ENCODE assay signal across 8 mouse cellular contexts in the genomic region with DNA sequence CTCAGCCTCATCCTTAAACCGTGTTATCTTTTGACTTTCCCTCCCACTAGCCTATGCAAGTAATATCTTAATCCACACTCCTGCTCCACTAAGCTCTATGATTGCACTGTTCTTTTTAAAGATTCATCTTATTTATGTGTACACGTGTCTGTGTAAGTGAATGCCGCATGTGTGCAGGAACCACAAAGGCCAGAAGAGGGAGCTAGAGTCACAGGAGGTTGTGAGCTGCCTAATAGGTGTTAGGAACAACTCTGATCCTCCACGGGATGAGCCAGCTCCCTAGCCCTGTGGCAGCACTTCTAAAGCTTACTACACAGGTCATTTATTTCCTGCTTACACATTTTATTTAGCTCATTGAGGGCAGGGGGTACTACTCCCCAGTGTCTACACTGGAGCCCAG. TPM values are rescaled to one million over a fixed set of nuclear protein-coding genes. Genes with fewer than 3 reads are reported as not detected.
DNase-seq lines count a peak whose midpoint lies in the region; ATAC-seq lines count a peak whose summit lies in the region.

No protein-coding gene starts in this region.

- no peak overlapping the region for H3K27ac ChIP-seq in hindbrain, embryonic 14.5 days
- no peak overlapping the region for H3K27ac ChIP-seq in hindbrain, embryonic 13.5 days
- H3K27ac ChIP-seq in liver, embryonic 12.5 days, result no peak overlapping the region

- peak; percentile 53 for DNase-seq in hindbrain, embryonic 14.5 days (ENCODE audit: low spot score)
- peak; percentile 85 for DNase-seq in ES-CJ7 (ENCODE audit: low read depth, low spot score)
- DNase-seq in c-Kit-negative CD71-positive TER-119-positive erythroid progenitor cells, embryonic 14.5 days (ENCODE audit: low read depth, low spot score), result peak; percentile 73
- peak; percentile 57 to 74 for DNase-seq in heart, postnatal 14 days
- DNase-seq in skeletal muscle tissue, adult 2 months (ENCODE audit: low read depth, low spot score), result peak; percentile 35
- DNase-seq in cerebellum, adult 11-12 months, result no peak

- no peaks in the 10 kb centered on the region for H3K4me1 ChIP-seq in hindbrain, embryonic 14.5 days (replicated peaks; ENCODE audit: control insufficient read depth, insufficient read depth, low read length)
- peaks cover 9% of the 10 kb centered on the region; the same call in 1 of the 2 replicates for H3K4me1 ChIP-seq in hindbrain, embryonic 13.5 days (replicated peaks)
- peaks cover 31% of the 10 kb centered on the region for H3K4me1 ChIP-seq in liver, embryonic 12.5 days

- no peaks in the 10 kb centered on the region for H3K36me3 ChIP-seq in hindbrain, embryonic 14.5 days (replicated peaks; ENCODE audit: control insufficient read depth, insufficient read depth)
- H3K36me3 ChIP-seq in hindbrain, embryonic 13.5 days, result no peaks in the 10 kb centered on the region
- H3K36me3 ChIP-seq in liver, embryonic 12.5 days, result peaks cover 43% of the 10 kb centered on the region

- H3K27me3 ChIP-seq in hindbrain, embryonic 14.5 days (ENCODE audit: control insufficient read depth, insufficient read depth, low read length), result no peaks in the 10 kb centered on the region
- H3K27me3 ChIP-seq in hindbrain, embryonic 13.5 days, result no peaks in the 10 kb centered on the region
- H3K27me3 ChIP-seq in liver, embryonic 12.5 days (replicated peaks), result no peaks in the 10 kb centered on the region

- H3K9ac ChIP-seq in hindbrain, embryonic 14.5 days, result no peak overlapping the region
- no peak overlapping the region for H3K9ac ChIP-seq in hindbrain, embryonic 13.5 days
- no peak overlapping the region for H3K9ac ChIP-seq in liver, embryonic 12.5 days

- intact Hi-C loops in heart, postnatal 14 days (cut with DNase I), result loop anchor here (1.0 kb wide), 1 partner anchor 51 kb away; no protein-coding TSS in a partner anchor

- ATAC-seq in hindbrain, embryonic 14.5 days (ENCODE audit: low FRiP score), result no peak
- ATAC-seq in hindbrain, embryonic 13.5 days (ENCODE audit: low FRiP score), result no peak
- peak; percentile 57 for ATAC-seq in liver, embryonic 12.5 days

- no peak overlapping the region for H3K4me3 ChIP-seq in hindbrain, embryonic 14.5 days (replicated peaks; ENCODE audit: low read length)
- H3K4me3 ChIP-seq in hindbrain, embryonic 13.5 days, result no peak overlapping the region
- no peak overlapping the region for H3K4me3 ChIP-seq in liver, embryonic 12.5 days

- no peaks in the 10 kb centered on the region for H3K9me3 ChIP-seq in hindbrain, embryonic 14.5 days (ENCODE audit: control insufficient read depth, low read length)
- no peaks in the 10 kb centered on the region for H3K9me3 ChIP-seq in hindbrain, embryonic 13.5 days
- no peaks in the 10 kb centered on the region for H3K9me3 ChIP-seq in liver, embryonic 12.5 days (replicated peaks)

- 54% methylated on average over 4 of the region's 4 CpGs for WGBS in hindbrain, embryonic 14.5 days
- WGBS in hindbrain, embryonic 13.5 days, result 54% methylated on average over 4 of the region's 4 CpGs
- WGBS in liver, embryonic 12.5 days (ENCODE audit: insufficient replicate concordance), result 32% methylated on average over 4 of the region's 4 CpGs

- H3K4me2 ChIP-seq in hindbrain, embryonic 14.5 days (replicated peaks), result no peak overlapping the region
- no peak overlapping the region for H3K4me2 ChIP-seq in hindbrain, embryonic 13.5 days
- H3K4me2 ChIP-seq in liver, embryonic 12.5 days, result no peak overlapping the region

RNA-seq across cellular contexts. Expression of a gene that starts 38.4 kb away (rescaled TPM):
- 26.0 and 35.8 TPM in 2 replicates for polyA plus RNA-seq in hindbrain, embryonic 14.5 days (2014; fragmentation: Nextera tagmentation; extraction: Ambion mirVana)
- polyA plus RNA-seq in hindbrain, embryonic 13.5 days (2015; fragmentation: Nextera tagmentation; extraction: Ambion mirVana), result 27.0 and 29.9 TPM in 2 replicates
- 10 to 100 TPM; 20.6 to 21.9 TPM for total RNA-seq in heart, postnatal 14 days (2021)
- polyA plus RNA-seq in liver, embryonic 12.5 days (2016; fragmentation: Nextera tagmentation; extraction: Ambion mirVana), result 19.7 and 19.8 TPM in 2 replicates

RNA-seq across cellular contexts. Expression of a gene that starts 51.7 kb away (rescaled TPM):
- 4.3 and 5.0 TPM in 2 replicates for polyA plus RNA-seq in hindbrain, embryonic 14.5 days (2014; fragmentation: Nextera tagmentation; extraction: Ambion mirVana)
- 4.7 and 5.6 TPM in 2 replicates for polyA plus RNA-seq in hindbrain, embryonic 13.5 days (2015; fragmentation: Nextera tagmentation; extraction: Ambion mirVana)
- total RNA-seq in heart, postnatal 14 days (2021), result 1 to 10 TPM; 5.0 to 6.5 TPM
- polyA plus RNA-seq in liver, embryonic 12.5 days (2016; fragmentation: Nextera tagmentation; extraction: Ambion mirVana), result 28.1 and 28.8 TPM in 2 replicates

RNA-seq across cellular contexts. Expression of a gene that starts 55.2 kb away (rescaled TPM):
- 23.4 and 26.9 TPM in 2 replicates for polyA plus RNA-seq in hindbrain, embryonic 14.5 days (2014; fragmentation: Nextera tagmentation; extraction: Ambion mirVana)
- polyA plus RNA-seq in hindbrain, embryonic 13.5 days (2015; fragmentation: Nextera tagmentation; extraction: Ambion mirVana), result 29.6 and 31.0 TPM in 2 replicates
- 10 to 100 TPM; 15.3 to 16.5 TPM for total RNA-seq in heart, postnatal 14 days (2021)
- 24.9 and 26.4 TPM in 2 replicates for polyA plus RNA-seq in liver, embryonic 12.5 days (2016; fragmentation: Nextera tagmentation; extraction: Ambion mirVana)

RNA-seq across cellular contexts. Expression of a gene that starts 55.2 kb away (rescaled TPM):
- 0.09 and 0.14 TPM in 2 replicates for polyA plus RNA-seq in hindbrain, embryonic 14.5 days (2014; fragmentation: Nextera tagmentation; extraction: Ambion mirVana)
- polyA plus RNA-seq in hindbrain, embryonic 13.5 days (2015; fragmentation: Nextera tagmentation; extraction: Ambion mirVana), result 0.32 and 0.35 TPM in 2 replicates
- total RNA-seq in heart, postnatal 14 days (2021), result under 1 TPM in 1 of 2 experiments, not detected in 1; 0.33 TPM
- polyA plus RNA-seq in liver, embryonic 12.5 days (2016; fragmentation: Nextera tagmentation; extraction: Ambion mirVana), result 0.19 and 0.47 TPM in 2 replicates
